Mouse (Mus musculus) liver, embryonic 18 days (tissue): ENCODE results near the gene Rab29. TPM values are rescaled to one million over a fixed set of nuclear protein-coding genes. Genes with fewer than 3 reads are reported as not detected.

Experiments
- polyA plus RNA-seq: library from polyadenylated mRNA; depleted of rRNA; stranded (reverse); fragments of >200 nt; gene quantifications from 2 replicates; pipeline ENCODE4 v1.2.3, GENCODE M21; 2012; rRNA removed

Gene Rab29
- 9.2 and 10.6 TPM in 2 replicates for polyA plus RNA-seq

DNA sequence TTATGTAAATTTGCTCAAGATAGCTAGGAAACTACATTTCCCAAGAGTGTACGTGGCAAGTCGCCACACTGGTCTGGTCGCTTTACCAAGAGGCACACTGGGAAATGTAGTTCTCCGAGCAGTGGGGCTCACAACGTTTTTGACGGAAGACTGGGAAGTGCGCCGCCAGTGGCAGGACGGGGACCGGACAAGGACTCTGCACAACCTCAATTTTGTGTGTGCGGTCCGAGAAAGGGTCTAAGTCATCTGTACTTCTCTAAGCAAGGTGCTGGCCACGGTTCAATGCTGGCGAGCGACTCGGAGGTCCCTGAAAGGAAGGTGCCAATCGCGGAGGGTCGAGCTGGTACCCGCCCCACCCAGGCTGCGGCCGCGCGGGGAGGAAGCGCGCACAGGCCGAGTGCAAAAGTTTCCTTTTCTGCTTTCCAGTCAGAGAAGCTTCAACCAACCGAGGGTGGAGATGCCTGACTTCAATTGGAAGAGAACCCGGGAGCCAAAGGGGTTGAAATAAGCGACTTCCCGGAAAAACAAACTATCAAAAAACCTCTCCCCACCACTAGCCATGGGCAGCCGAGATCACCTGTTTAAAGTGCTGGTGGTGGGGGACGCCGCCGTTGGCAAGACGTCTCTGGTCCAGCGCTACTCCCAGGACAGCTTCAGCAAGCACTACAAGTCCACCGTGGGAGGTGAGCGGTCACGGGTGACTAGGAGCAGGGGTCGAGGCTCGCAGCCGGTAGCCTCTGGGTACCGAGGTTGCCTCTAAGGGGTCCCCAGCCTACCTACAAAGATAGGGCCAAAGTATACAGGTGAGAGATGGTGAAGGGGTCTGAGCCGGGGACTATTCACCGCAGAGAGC lies at the start of gene Rab29:
Rab29 (plus strand) TSS at position 132 of the 853 bp plus-strand sequence.

DNA sequence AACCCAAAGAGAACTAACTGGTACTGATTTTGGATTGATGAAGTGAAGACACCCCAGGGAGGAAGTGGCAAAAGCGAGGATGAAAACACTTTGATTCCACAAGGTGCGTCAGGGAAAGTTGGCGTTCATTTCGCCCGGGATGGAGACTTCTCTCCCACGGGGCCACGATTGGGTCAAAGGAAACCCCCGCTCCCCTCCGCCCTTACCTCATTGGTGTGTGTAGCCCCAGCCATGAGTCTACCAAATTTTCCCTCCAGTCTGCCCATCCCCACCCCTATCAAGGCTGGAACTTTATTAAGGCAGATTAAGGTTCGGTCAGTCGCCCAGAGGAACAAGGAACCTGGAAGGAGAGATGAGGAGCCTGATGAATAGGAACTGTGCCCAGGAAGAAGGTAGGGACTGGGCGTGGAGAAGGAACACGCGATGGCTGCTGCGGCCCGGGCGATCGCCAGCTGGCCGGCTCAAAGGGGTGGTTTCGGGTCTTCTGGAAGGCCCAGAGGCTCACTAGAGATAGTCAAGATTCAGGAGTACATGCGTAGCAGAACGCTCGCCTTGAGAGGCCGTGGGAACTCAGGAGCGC lies 39.7 kb upstream of the Rab29 start, which contains the start of gene Slc41a1:
Slc41a1 (plus strand) TSS at position 287 of the 580 bp plus-strand sequence.

DNA sequence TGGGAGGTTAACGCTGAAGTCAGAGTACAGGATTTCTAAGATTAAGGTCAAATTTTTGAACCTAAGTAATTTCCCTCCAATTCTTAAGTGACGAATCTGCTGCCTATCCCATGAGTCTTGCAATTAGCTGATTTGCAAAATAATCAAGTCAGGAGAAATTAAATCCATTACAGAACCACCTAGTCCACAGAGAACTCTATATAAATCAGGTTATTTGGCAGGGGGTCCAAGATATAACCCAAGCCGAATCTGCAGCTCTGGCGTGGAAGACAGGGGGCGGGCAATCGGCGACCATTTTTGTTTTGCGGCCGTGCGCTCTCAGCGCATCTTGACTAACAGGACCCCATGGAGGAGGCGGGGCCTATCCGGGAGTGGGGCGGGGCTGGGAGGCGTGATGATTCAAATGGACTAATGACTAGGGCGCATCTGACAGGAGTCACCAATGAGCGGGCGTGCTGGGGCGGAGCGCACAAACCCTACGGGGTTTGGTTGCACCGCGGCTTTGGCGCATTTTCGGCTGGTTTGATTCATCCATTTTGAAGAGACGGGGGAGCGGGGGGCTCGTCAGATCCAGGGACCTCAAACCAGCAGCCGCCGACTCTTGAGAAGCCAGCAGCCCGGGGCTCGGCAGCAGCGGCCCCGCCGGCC lies 43.1 kb downstream of the Rab29 start, which contains the start of gene Nucks1:
Nucks1 (plus strand) TSS at position 534 of the 648 bp plus-strand sequence.

Other genes starting within 250 kb of the Rab29 start
- 15.4 and 19.7 TPM in 2 replicates for gene Ctse, start 228.9 kb upstream of the Rab29 start, polyA plus RNA-seq
- 0.81 and 1.00 TPM in 2 replicates for gene Rab7b, start 178.5 kb upstream of the Rab29 start, polyA plus RNA-seq
- gene Slc26a9, start 123.2 kb upstream of the Rab29 start, polyA plus RNA-seq, result 0.01 TPM in 2 replicates
- gene Pm20d1, start 69.8 kb upstream of the Rab29 start, polyA plus RNA-seq, result 5.8 and 7.2 TPM in 2 replicates
- 1.2 and 1.3 TPM in 2 replicates for gene Slc41a1, start 39.7 kb upstream of the Rab29 start, polyA plus RNA-seq
- 14.5 and 15.7 TPM in 2 replicates for gene Nucks1, start 43.3 kb downstream of the Rab29 start, polyA plus RNA-seq
- 3.7 TPM in 2 replicates for gene Slc45a3, start 95.7 kb downstream of the Rab29 start, polyA plus RNA-seq
- gene Elk4, start 140.4 kb downstream of the Rab29 start, polyA plus RNA-seq, result 9.7 and 10.7 TPM in 2 replicates
- 0.14 and 0.16 TPM in 2 replicates for gene Mfsd4a, start 200.8 kb downstream of the Rab29 start, polyA plus RNA-seq